Mouse (Mus musculus): ENCODE data around the gene Kctd18.
"Not testable (repeated sequence)": the region's sequence is repeated elsewhere in the genome, so short reads cannot be mapped to it uniquely, and the experiment has no call there.

Kctd18 gene

GRCm38 (mm10) chr1:58018856-58019255 is at the start of gene Kctd18:
Gene Kctd18 (minus strand): TSS chr1:58018956.
- DNase-seq = no peak

GRCm38 (mm10) chr1:58065606-58066005 is 46.9 kb upstream of the Kctd18 start:
- DNase-seq = no peak

GRCm38 (mm10) chr1:58065151-58065550 is 46.4 kb upstream of the Kctd18 start:
- no peak for DNase-seq

GRCm38 (mm10) chr1:58062131-58062530 is 43.4 kb upstream of the Kctd18 start:
- DNase-seq = no peak

GRCm38 (mm10) chr1:58058846-58059245 is 40.1 kb upstream of the Kctd18 start:
- DNase-seq = no peak

- no peak for DNase-seq
Measured at GRCm38 (mm10) chr1:58056939-58057338, 38.2 kb upstream of the Kctd18 start.

- no peak for DNase-seq
Measured at GRCm38 (mm10) chr1:58056074-58056807, 37.5 kb upstream of the Kctd18 start.

GRCm38 (mm10) chr1:58055598-58055997 is 36.8 kb upstream of the Kctd18 start:
- peak; percentile 12 to 16 for DNase-seq

- DNase-seq = no peak
Measured at GRCm38 (mm10) chr1:58049126-58049525, 30.4 kb upstream of the Kctd18 start.

- peak in 1 of 2 experiments; percentile 17 for DNase-seq
Measured at GRCm38 (mm10) chr1:58046721-58047290, 28.1 kb upstream of the Kctd18 start.

GRCm38 (mm10) chr1:58045546-58045945 is 26.8 kb upstream of the Kctd18 start:
- DNase-seq = peak; percentile 76 to 87

- peak; percentile 14 to 19 for DNase-seq
Measured at GRCm38 (mm10) chr1:58045076-58045475, 26.3 kb upstream of the Kctd18 start.

- not testable (repeated sequence) for DNase-seq
Measured at GRCm38 (mm10) chr1:58037306-58037705, 18.6 kb upstream of the Kctd18 start.

- DNase-seq = peak; percentile 29 to 43
Measured at GRCm38 (mm10) chr1:58031160-58031769, 12.5 kb upstream of the Kctd18 start.

GRCm38 (mm10) chr1:58030156-58030871 is 11.6 kb upstream of the Kctd18 start:
- DNase-seq = peak; percentile 63 to 65

- peak; percentile 49 to 54 for DNase-seq
Measured at GRCm38 (mm10) chr1:58029636-58030117, 10.9 kb upstream of the Kctd18 start, which contains the start of gene Aox1. Gene Aox1 (plus strand): TSS chr1:58029931.

GRCm38 (mm10) chr1:58027707-58028106 is 9.0 kb upstream of the Kctd18 start:
- DNase-seq = no peak

- not testable (repeated sequence) for DNase-seq
Measured at GRCm38 (mm10) chr1:58006388-58006787, 12.4 kb downstream of the Kctd18 start.

GRCm38 (mm10) chr1:57998146-57998545 is 20.6 kb downstream of the Kctd18 start:
- no peak for DNase-seq

- DNase-seq = peak in 1 of 2 experiments; percentile 7
Measured at GRCm38 (mm10) chr1:57996133-57996615, 22.6 kb downstream of the Kctd18 start.

GRCm38 (mm10) chr1:57995432-57996132 is 23.2 kb downstream of the Kctd18 start, which contains the start of gene Sgo2a:
Gene Sgo2a (plus strand): TSS chr1:57995971.
- DNase-seq = peak; percentile 91 to 93

GRCm38 (mm10) chr1:57991277-57991676 is 27.5 kb downstream of the Kctd18 start:
- no peak for DNase-seq

Data from cerebellum, adult 18-20 months (tissue).